In the genomic region with DNA sequence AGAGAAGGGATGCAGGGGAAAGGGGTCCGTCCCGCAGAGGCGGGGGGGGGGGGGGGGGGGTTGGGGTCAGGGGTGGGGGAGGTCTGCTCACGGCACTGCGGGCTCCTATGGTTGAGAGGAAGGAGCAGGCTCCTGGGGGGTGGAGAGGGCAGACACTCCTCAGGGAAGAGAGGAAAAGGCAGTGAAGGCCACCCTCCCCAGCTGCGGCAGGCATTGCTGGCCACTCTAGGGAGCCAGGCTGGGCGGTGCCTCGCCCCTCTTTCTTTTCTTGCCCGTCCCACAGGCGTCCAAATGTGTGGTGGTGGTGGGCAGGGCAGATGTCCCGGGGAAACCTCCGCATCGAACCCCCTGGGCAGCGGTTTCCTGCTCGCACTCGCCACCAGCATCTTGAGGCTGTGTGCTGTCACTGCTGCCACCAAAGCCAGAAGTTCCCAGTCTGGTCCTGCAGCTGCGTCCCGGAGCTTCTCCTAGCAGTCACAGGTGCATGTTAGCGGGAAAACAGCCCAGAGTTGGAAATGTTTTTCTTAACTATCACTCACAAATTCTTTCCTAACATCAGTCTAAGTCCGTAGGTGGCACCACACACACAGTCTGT, we compare ENCODE assay signal across 9 mouse cellular contexts.
A peak's percentile ranks its signal among the peaks of the same experiment; 100 is the strongest.
DNase-seq lines count a peak whose midpoint lies in the region; ATAC-seq and TF ChIP-seq lines count a peak whose summit lies in the region.
"Had no signal": no experiment of that assay in that cellular context is flagged by ENCODE, and none has a peak within 500 bp of the region (broad histone marks: within the 10 kb centered on the region; RNA-seq: fewer than 3 reads in every experiment).

No protein-coding gene starts in this region.

- no peaks in the 10 kb centered on the region for H3K79me2 ChIP-seq in heart, adult 2 months (replicated peaks; ENCODE audit: control insufficient read depth, insufficient read depth, low read length)

- ATAC-seq in heart, embryonic 16.5 days (replicated peaks; ENCODE audit: extremely low read depth, insufficient read depth, low FRiP score): no peak
- ATAC-seq in hindbrain, embryonic 12.5 days (ENCODE audit: low FRiP score): peak; percentile 46; the same call in 1 of the 2 replicates
- ATAC-seq in midbrain, postnatal 0 days (ENCODE audit: low FRiP score): peak; percentile 44; the same call in 1 of the 2 replicates

- intact Hi-C loops in heart, adult 2 months (cut with DNase I): no loop called here

- H3K27me3 ChIP-seq in heart, embryonic 16.5 days (ENCODE audit: control insufficient read depth, insufficient read depth, low read length): no peaks in the 10 kb centered on the region
- no peaks in the 10 kb centered on the region for H3K27me3 ChIP-seq in heart, adult 2 months (ENCODE audit: control insufficient read depth, insufficient read depth, low read length)
- no peaks in the 10 kb centered on the region for H3K27me3 ChIP-seq in embryonic facial prominence, embryonic 10.5 days (replicated peaks; ENCODE audit: low read depth, poor library complexity, severe bottlenecking)
- H3K27me3 ChIP-seq in hindbrain, embryonic 12.5 days: no peaks in the 10 kb centered on the region
- H3K27me3 ChIP-seq in midbrain, postnatal 0 days (ENCODE audit: insufficient read depth, low read length): no peaks in the 10 kb centered on the region

- H3K9me3 ChIP-seq in heart, embryonic 16.5 days (replicated peaks; ENCODE audit: control insufficient read depth, low read length): no peaks in the 10 kb centered on the region
- H3K9me3 ChIP-seq in embryonic facial prominence, embryonic 10.5 days: no peaks in the 10 kb centered on the region
- no peaks in the 10 kb centered on the region for H3K9me3 ChIP-seq in hindbrain, embryonic 12.5 days (replicated peaks)
- H3K9me3 ChIP-seq in midbrain, postnatal 0 days (ENCODE audit: low read length): no peaks in the 10 kb centered on the region

- no peaks in the 10 kb centered on the region for H3K4me1 ChIP-seq in heart, embryonic 16.5 days (ENCODE audit: control insufficient read depth, insufficient read depth, low read length)
- no peaks in the 10 kb centered on the region for H3K4me1 ChIP-seq in heart, adult 2 months (ENCODE audit: control insufficient read depth, insufficient read depth, low read length)
- peaks cover 6% of the 10 kb centered on the region for H3K4me1 ChIP-seq in embryonic facial prominence, embryonic 10.5 days
- H3K4me1 ChIP-seq in hindbrain, embryonic 12.5 days: peaks cover 4% of the 10 kb centered on the region; the same call in 1 of the 2 replicates
- no peaks in the 10 kb centered on the region for H3K4me1 ChIP-seq in midbrain, postnatal 0 days (ENCODE audit: insufficient read depth, low read length)

- H3K27ac ChIP-seq in heart, embryonic 16.5 days (ENCODE audit: low read length): no peak overlapping the region
- no peak overlapping the region for H3K27ac ChIP-seq in heart, adult 2 months
- no peak overlapping the region for H3K27ac ChIP-seq in embryonic facial prominence, embryonic 10.5 days (replicated peaks)
- H3K27ac ChIP-seq in hindbrain, embryonic 12.5 days: no peak overlapping the region
- no peak overlapping the region for H3K27ac ChIP-seq in midbrain, postnatal 0 days (ENCODE audit: low read depth, low read length)

- WGBS in heart, embryonic 16.5 days: 16% methylated on average over 13 of the region's 20 CpGs
- WGBS in heart, adult 2 months: 10% methylated on average over 15 of the region's 20 CpGs
- 12% methylated on average over 20 of the region's 20 CpGs for WGBS in embryonic facial prominence, embryonic 10.5 days
- 8% methylated on average over 15 of the region's 20 CpGs for WGBS in hindbrain, embryonic 12.5 days
- 8% methylated on average over 13 of the region's 20 CpGs for WGBS in midbrain, postnatal 0 days

- TF ChIP-seq POLR2A in heart, adult 2 months (IDR thresholded peaks at IDR 0.05; ENCODE audit: insufficient read depth, low read depth, low read length): no peak

- TF ChIP-seq CTCF in heart, adult 2 months (IDR thresholded peaks at IDR 0.05): no peak
- no peak for TF ChIP-seq CTCF in midbrain, postnatal 0 days (IDR thresholded peaks at IDR 0.05)

- TF ChIP-seq EP300 in heart, adult 2 months (IDR thresholded peaks at IDR 0.05; ENCODE audit: insufficient read depth, low read depth, low read length): no peak

- H3K4me2 ChIP-seq in heart, embryonic 16.5 days (ENCODE audit: low read depth, low read length): peak overlapping the region; percentile 57
- peak overlapping the region; percentile 54 for H3K4me2 ChIP-seq in hindbrain, embryonic 12.5 days (replicated peaks)
- peak overlapping the region; percentile 47 for H3K4me2 ChIP-seq in midbrain, postnatal 0 days (ENCODE audit: low read depth, low read length, poor library complexity, severe bottlenecking)

- H3K4me3 ChIP-seq in heart, embryonic 16.5 days (ENCODE audit: low read length): peak overlapping the region; percentile 22
- H3K4me3 ChIP-seq in heart, adult 2 months: no peak overlapping the region
- H3K4me3 ChIP-seq in embryonic facial prominence, embryonic 10.5 days: peak overlapping the region; percentile 46
- peak overlapping the region; percentile 21 for H3K4me3 ChIP-seq in hindbrain, embryonic 12.5 days
- peak overlapping the region; percentile 20; the same call in 1 of the 2 replicates for H3K4me3 ChIP-seq in midbrain, postnatal 0 days (ENCODE audit: low read depth, low read length)

- DNase-seq in heart, adult 2 months: no peak
- peak; percentile 29 for DNase-seq in embryonic facial prominence, embryonic 10.5 days (ENCODE audit: low spot score)
- DNase-seq in midbrain, postnatal 0 days (ENCODE audit: low spot score): no peak
- DNase-seq in lung, adult 18-20 months: no peak
- no peak for DNase-seq in cerebellum, adult 9-10 months
- DNase-seq in adrenal gland, adult 8-10 months: no peak
- DNase-seq: heart, adult 18-20 months had no signal

- no peaks in the 10 kb centered on the region for H3K36me3 ChIP-seq in heart, embryonic 16.5 days (ENCODE audit: control insufficient read depth, insufficient read depth)
- no peaks in the 10 kb centered on the region for H3K36me3 ChIP-seq in heart, adult 2 months (ENCODE audit: control insufficient read depth, insufficient read depth, low read length)
- no peaks in the 10 kb centered on the region for H3K36me3 ChIP-seq in embryonic facial prominence, embryonic 10.5 days (replicated peaks)
- no peaks in the 10 kb centered on the region for H3K36me3 ChIP-seq in hindbrain, embryonic 12.5 days
- no peaks in the 10 kb centered on the region for H3K36me3 ChIP-seq in midbrain, postnatal 0 days (ENCODE audit: insufficient read depth, low read length)

- no peak overlapping the region for H3K9ac ChIP-seq in heart, embryonic 16.5 days (ENCODE audit: low read length)
- H3K9ac ChIP-seq in heart, adult 2 months (ENCODE audit: low read depth, low read length): no peak overlapping the region
- H3K9ac ChIP-seq in hindbrain, embryonic 12.5 days: peak overlapping the region; percentile 38; the same call in 1 of the 2 replicates
- H3K9ac ChIP-seq in midbrain, postnatal 0 days (replicated peaks; ENCODE audit: low read length, poor library complexity, severe bottlenecking): 0 out of 2 replicates have a peak overlapping the region, but pooled peaks have one; percentile 19

Comparison
In these comparisons a context has a peak if more than half of its experiments do, and no peak if none do; other contexts are left out.
1. H3K9ac ChIP-seq: peak in hindbrain, embryonic 12.5 days (single experiment) and midbrain, postnatal 0 days (single experiment); none in heart, embryonic 16.5 days (single experiment) and heart, adult 2 months (single experiment).
2. Peak in every context shown above with its lines, with median percentiles within 50 percentile points of each other: H3K4me2 ChIP-seq.